Comparison of ENCODE assay signal across 10 mouse cellular contexts in genomic region chr11:117208151-117208673, GRCm38 (mm10). TPM values are rescaled to one million over a fixed set of nuclear protein-coding genes. Genes with fewer than 3 reads are reported as not detected.
A peak's percentile ranks its signal among the peaks of the same experiment; 100 is the strongest.
DNase-seq lines count a peak whose midpoint lies in the region; ATAC-seq lines count a peak whose summit lies in the region.
"Had no signal": no experiment of that assay in that cellular context is flagged by ENCODE, and none has a peak within 500 bp of the region (broad histone marks: within the 10 kb centered on the region; RNA-seq: fewer than 3 reads in every experiment).

No protein-coding gene starts in this region.

- DNase-seq in cerebellum, postnatal 36 days, result peak; percentile 20 to 23
- DNase-seq in cerebellum, adult 9-10 months, result no peak
- peak; percentile 45 for DNase-seq in kidney, postnatal 14 days
- no peak for DNase-seq in kidney, postnatal 10 days
- DNase-seq in 3T3-L1 (ENCODE audit: low read depth, low spot score), result peak; percentile 71
- DNase-seq in fibroblast of lung, adult 2 months (ENCODE audit: low read depth), result peak; percentile 40
- DNase-seq in ovary, adult 18-20 months (ENCODE audit: low spot score), result no peak
- DNase-seq: heart, adult 11 months; heart, postnatal 36 days had no signal

- ATAC-seq in CD4-positive, CD25-positive, alpha-beta regulatory T cell, adult 4 months, result no peak

RNA-seq across cellular contexts. Expression of gene Sept9, which starts 8.8 kb away (rescaled TPM):
- 100 to 1,000 TPM; 277 to 424 TPM for polyA plus RNA-seq in CD4-positive, CD25-positive, alpha-beta regulatory T cell, adult 4 months (2017; shearing (Covaris generic))

Comparison
In these comparisons a context has a peak if more than half of its experiments do, and no peak if none do; other contexts are left out.
1. DNase-seq: peak in cerebellum, postnatal 36 days (2 of 2), kidney, postnatal 14 days (single experiment), 3T3-L1 (single experiment) and fibroblast of lung, adult 2 months (single experiment); none in cerebellum, adult 9-10 months (single experiment), kidney, postnatal 10 days (single experiment) and ovary, adult 18-20 months (single experiment).